Mouse (Mus musculus): ENCODE measurements around the gene Rce1.

Gene Rce1

GRCm38 (mm10) chr19:4625179-4625828 is at the start of gene Rce1:
TSS of gene Rce1 (minus strand) at chr19:4625641.
- DNase-seq (ENCODE audit: low read depth) = no peak

- DNase-seq (ENCODE audit: low read depth) = peak; percentile 12
Measured at GRCm38 (mm10) chr19:4672401-4672800, 47.0 kb upstream of the Rce1 start.

GRCm38 (mm10) chr19:4670776-4671175 is 45.3 kb upstream of the Rce1 start:
- DNase-seq (ENCODE audit: low read depth) = no peak

GRCm38 (mm10) chr19:4666815-4667214 is 41.4 kb upstream of the Rce1 start:
- DNase-seq (ENCODE audit: low read depth) = no peak

DNA sequence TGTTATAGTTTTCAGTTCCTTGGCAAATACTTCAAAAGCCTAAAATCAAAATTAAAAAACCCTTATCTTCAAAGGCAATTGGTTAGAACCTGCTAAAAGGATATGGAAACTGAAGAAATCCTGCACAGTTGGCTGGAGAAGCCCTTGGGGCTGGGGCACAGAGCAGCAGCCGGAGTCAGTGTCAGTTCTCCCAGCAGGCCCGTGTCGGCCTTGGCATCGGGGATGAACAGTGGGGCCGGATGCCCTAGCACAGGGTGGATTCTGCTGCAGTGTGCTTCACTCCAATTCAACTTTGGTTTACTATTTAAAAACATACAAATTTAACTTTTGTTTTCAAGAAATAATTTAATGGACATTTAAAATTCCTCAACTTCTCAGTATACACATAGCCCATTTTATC is 32.7 kb upstream of the Rce1 start:
- DNase-seq (ENCODE audit: low read depth) = no peak

GRCm38 (mm10) chr19:4646917-4647492 is 21.6 kb upstream of the Rce1 start:
- DNase-seq (ENCODE audit: low read depth) = no peak

DNA sequence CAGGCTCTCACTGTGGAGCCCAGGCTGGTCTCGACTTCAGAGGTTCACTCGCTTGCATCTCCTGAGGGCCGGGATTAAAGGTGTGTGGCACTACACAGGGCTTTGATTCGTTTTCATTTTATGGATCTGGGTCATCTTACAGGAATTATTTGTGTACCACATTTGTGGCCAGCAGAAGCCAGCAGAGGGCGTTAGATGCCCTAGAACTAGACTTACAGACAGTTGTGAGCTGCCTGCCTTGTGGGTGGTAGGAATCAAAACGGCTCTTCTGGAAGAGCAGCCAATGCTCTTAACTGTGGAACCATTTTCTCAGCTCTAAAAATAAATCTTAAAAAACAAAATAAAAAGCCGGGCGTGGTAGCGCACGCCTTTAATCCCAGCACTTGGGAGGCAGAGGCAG is 18.8 kb upstream of the Rce1 start:
- DNase-seq (ENCODE audit: low read depth) = no peak

- no peak for DNase-seq (ENCODE audit: low read depth)
Measured at GRCm38 (mm10) chr19:4635986-4636385, 10.5 kb upstream of the Rce1 start.

DNA sequence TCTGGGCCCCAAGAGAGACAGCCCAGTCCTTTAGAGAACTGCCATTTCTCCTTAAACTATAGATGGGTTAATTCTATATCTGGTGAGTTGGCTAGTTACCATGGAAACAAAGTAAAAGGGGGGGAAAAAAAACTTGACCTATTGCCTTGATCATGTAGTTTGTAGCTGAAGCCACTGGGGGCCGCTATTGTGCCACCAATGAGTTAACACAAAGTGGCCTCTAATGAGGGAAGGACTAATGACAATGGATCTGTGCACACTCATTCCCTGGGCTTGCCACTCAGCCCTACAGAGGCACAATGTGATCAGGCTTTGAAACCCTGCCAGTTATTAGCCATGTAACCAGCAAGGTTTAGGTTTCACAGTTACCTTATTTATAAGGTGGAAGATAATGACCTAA is 3.4 kb upstream of the Rce1 start:
- no peak for DNase-seq (ENCODE audit: low read depth)

GRCm38 (mm10) chr19:4625829-4626535 is 541 bp upstream of the Rce1 start:
- DNase-seq (ENCODE audit: low read depth) = no peak

DNA sequence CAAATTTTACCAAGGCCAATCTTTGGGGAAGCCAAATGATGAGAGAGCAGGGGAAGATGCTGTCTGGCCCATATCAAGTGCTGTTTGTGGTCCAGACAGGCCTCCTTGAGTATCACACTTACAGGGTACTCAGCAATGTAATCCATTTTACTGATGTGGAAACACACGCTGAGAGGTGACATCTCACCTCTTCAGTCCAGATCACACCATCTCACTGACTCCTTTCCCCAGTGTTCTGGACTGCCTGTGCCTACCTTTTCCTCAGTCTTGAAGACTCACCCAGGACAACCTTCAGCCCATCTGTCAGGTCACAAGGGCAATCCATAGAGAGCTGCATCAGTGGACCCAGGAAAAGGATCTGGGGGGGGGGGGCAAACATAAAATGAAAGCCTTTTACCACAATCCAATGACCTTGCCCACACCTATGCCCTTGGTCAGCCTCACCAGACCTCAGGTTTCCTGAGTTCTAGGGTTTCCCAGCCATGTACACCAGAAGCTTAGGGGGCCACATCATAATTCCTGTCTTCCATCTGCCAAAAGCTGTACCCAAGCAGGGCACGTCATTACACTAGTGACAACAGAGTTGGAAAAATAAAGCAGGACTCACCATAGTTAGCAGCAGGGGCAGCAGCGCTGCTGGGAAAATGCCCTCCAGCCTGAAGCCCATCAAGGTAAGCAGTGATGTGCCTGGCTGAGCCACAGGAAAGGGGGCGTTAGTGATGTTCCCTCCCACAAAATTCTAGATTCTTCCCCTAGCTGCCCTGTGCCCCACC is 849 bp downstream of the Rce1 start:
- no peak for DNase-seq (ENCODE audit: low read depth)

DNA sequence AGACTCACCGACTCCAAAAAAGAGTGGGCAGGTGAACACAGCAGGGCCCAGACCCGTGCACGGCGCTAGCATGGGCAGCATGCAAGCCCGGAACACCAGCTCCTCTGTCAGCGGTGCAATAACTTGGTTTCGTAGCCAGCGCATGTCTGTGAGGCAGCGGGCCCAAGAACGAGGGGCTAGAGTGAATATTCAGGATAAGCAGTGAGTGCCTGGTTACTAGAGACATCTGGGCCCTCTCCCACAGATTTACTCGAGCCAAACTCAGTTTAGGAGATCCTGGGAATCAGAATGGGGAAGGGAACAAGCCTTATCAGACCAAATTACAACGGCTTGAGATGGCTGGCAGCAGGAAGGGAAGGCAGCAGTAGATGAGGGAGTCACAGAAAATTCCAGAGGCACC is 1.4 kb downstream of the Rce1 start:
- no peak for DNase-seq (ENCODE audit: low read depth)

DNA sequence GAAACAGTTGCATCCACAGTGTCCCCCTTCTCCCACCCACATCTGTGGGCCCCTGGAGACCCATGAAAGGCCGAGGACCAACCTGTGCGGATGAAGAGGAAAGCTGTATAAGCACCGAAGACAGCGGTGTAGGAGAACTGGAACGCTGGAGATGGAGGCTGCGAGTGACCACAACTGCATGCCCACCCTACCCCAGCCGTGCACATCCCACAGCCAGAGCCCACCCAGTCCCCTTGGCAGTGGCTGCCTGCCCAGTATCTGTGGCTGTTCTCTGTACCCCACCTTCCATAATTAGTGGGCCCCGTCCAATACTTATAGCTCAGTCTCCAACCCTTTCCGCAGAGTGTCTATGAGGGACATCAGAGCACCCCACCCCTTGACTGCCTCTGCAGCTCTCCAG is 2.0 kb downstream of the Rce1 start:
- no peak for DNase-seq (ENCODE audit: low read depth)

DNA sequence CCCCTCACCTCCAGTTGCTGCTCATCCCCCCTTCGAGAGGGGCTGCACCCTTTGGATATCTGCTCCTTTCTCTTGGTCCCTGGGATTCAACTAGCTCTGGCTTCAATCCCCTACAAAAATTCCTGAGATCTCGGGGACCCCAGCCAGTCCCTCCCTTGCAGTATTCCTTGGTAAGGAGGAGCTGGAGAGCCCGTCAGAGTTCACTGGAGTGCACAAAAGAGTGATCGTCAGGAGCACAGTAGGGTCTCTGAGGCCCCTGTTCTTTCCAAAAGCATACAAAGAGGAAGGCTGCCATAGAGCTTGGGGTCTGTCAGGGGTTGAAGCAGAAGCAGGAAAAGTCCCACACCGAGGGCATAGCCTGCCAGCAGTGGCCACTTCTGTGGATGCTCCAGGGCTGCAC is 2.7 kb downstream of the Rce1 start:
- no peak for DNase-seq (ENCODE audit: low read depth)

DNA sequence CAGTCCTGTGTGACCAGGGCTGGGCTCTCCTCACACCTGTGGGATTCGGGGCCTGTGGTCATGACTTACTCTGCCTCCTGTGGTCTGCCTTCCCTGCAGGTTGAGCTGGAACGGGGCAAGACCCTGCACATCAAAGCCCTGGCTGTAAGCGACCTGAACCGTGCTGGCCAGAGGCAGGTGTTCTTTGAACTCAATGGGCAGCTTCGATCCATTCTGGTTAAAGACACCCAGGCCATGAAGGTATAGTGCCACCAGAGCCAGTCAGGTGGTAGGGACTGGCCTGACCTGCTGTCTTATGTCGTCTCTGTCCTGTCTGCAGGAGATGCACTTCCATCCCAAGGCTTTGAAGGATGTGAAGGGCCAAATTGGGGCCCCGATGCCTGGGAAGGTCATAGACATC is 4.7 kb downstream of the Rce1 start:
- DNase-seq (ENCODE audit: low read depth) = no peak

DNA sequence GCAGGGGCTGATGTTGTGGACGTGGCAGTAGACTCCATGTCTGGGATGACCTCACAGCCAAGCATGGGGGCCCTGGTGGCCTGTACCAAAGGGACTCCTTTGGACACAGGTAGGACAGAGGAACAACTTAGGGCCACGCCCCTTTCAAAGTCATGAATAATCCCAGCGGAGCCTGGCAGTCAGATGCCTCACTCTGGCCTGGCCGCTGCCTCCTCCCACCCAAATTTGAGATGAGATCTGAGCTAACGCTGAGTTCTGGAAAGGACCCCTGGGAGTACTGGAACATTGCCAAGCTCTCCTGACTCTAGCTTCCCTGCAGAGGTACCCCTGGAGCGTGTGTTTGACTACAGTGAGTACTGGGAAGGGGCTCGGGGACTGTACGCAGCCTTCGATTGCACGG is 6.0 kb downstream of the Rce1 start:
- DNase-seq (ENCODE audit: low read depth) = no peak

DNA sequence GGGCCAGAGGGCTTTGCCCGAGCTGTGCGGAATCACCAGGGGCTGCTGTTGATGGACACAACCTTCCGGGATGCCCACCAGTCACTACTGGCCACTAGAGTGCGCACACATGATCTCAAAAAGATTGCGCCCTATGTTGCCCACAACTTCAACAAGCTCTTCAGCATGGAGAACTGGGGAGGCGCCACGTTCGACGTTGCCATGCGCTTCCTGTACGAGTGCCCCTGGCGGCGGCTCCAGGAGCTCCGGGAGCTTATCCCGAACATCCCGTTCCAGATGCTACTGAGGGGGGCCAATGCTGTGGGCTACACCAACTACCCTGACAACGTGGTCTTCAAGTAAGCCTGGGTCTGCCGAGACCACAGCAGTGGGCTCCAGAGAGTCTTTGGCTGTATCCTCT is 7.3 kb downstream of the Rce1 start:
- no peak for DNase-seq (ENCODE audit: low read depth)

DNA sequence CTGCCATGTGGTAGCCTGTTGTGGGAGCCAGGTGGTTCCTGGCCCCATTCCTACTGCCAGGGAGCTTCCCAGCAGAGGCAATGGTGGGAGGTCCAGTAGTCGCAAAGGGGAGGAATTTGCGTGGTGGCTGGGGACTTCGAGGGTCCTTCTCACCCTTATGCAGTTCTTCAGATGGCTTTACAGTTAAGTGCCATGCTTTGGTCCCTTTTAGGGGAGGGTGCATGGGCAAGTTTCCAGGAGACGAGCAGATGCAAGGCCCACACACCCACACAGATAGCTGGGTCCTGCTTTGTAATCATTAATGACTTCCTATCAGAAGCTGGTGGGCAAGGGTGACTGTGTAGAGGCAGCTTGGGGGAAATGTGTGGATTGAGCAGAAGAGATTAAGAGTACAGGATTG is 8.9 kb downstream of the Rce1 start:
- DNase-seq (ENCODE audit: low read depth) = no peak

GRCm38 (mm10) chr19:4615151-4616093 is 10.0 kb downstream of the Rce1 start, which contains the start of gene Lrfn4:
TSS of gene Lrfn4 (minus strand) at chr19:4615667.
- peak; percentile 82 for DNase-seq (ENCODE audit: low read depth)

- no peak for DNase-seq (ENCODE audit: low read depth)
Measured at GRCm38 (mm10) chr19:4614305-4615150, 10.9 kb downstream of the Rce1 start.

All from fibroblast of lung, adult 2 months (primary cell).